Mouse (Mus musculus) adrenal gland (tissue): ENCODE measurements around the gene Cdc7.
"Not testable (repeated sequence)": the region's sequence is repeated elsewhere in the genome, so short reads cannot be mapped to it uniquely, and the experiment has no call there.

ENCODE experiments used
- intact Hi-C: fragments of 180-260 bp; cut with DNase I; formaldehyde crosslinking; loops from one replicate; pipeline ENCODE4 v1.15.1; 2025
- long read RNA-seq, 2 experiments: library from polyadenylated mRNA; unstranded; transcript quantifications; one replicate each; pipeline ENCODE4 v2.0.0; 2020; ENCODE audit warnings: borderline replicate concordance in 1 of 2; ENCODE audit not compliant: insufficient replicate concordance in 1 of 2

Cdc7 gene
- long read RNA-seq, experiment 1, partial matches to known transcripts: 5 of 7 reads
- long read RNA-seq, experiment 1, other reads (novel, unspliced or antisense): 0 of 7 reads
- long read RNA-seq, experiment 2, partial matches to known transcripts: 2 of 2 reads
- long read RNA-seq, experiment 2, other reads (novel, unspliced or antisense): 0 of 2 reads

DNA sequence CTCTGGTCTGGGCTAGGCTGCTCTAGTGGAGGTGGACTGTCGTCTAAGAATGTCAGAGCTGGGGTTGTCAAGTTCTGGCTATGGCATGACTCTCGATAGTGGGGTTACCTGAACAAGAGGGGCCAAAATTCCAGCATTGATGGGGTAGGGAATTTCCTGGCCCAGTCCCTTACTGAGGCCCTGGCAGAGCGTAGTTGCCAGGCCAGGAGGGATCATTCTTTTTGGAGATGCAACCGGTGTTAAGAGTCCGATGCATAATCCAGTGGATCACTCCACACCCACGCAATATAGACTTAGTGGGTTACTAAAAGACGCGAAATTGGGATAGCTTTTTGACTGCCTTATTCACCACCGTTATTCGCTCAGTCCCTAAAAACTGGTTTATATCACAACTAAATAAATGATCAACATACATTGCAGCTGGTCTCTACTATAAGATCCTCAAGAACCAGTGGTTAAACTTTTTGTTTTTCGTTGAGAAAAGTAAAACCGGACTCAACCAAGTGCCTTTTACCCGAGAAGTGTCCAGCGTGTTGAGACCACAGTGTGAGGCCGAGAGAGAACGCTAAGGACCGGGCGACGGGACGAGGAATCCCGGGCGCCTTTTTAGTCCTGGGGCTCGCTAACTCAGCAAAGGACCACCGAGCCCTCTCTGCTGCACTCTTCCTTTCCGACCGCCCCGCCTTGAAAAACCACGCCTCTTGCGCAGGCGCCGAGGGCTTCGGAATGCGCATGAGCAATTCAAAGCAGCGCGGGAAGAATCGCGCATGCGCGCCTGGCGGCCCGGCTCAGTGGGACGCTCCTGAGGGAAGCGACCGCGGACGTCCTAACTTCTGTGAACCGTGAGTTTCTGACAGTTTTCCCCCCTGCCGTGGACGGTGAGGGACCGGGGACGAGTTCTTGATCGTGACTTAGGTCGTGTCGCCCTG is at the start of gene Cdc7:
Gene Cdc7, plus strand, starts transcription at position 739 of the 929 bp plus-strand sequence.
- intact Hi-C loops: loop anchor here (10.0 kb wide), 1 partner anchor 109 kb away; no protein-coding TSS in a partner anchor

DNA sequence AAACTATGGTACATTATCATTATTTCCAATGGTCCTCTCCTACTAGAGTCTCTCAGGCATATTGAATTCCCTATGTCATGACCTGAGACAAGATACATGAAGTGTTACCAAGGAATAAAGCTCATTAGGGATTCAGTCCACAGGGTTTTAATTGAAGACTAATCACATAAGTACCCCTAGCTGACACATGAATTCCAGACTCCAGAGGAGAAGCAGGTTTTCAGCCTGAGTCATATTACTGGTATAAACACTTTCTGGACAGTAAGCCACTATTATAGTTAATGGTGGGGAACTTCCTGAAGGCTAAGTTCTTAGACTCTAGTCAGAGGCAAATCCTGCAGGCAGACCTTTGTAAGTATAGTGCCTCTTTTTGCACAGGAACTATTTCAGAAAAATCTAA is 44.8 kb upstream of the Cdc7 start:
- intact Hi-C loops: no loop called here

DNA sequence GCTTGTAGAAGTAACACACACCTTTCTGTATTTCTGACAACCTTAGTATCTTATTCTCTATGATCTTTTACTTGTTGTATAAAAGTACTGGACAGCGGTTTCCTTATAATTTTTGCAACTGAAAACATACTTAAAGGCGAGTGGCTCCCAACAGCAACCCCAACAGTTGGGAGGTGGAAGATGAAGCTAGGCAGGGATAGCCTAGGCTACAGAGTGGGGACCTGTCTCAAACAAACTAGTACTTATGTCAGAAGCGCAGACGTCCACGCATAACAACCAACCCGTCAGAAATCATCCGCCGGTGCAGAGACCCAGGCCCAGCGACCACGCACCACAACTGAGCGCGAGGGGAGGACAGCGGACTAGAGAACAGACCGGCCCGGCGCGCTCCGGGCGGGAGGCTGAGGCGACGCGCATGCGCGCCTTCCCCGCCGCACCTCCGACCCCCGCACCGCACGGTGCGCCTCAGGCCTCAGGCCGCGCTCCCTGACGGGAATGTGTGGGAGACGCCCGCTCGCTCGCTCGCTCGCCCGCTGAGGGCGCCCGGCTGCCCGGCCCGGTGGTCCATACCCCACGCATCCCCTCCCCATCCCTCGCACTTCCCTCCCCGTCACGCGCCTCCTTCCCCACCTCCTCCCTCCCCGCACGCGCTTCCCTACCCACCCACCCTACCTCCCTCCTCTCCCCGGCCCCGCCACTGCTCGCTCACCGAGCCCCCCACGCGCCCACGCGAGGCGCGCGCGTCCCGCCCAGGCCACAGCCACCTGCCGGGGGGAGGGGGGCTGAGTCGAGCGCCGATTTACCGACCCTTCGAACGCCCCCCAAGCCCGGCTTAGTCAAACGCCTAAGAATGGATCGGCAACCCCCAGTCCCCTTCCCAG is 38.4 kb upstream of the Cdc7 start, which contains the start of gene Hfm1:
Gene Hfm1, minus strand, starts transcription at position 834 of the 881 bp plus-strand sequence.
- intact Hi-C loops: no loop called here

DNA sequence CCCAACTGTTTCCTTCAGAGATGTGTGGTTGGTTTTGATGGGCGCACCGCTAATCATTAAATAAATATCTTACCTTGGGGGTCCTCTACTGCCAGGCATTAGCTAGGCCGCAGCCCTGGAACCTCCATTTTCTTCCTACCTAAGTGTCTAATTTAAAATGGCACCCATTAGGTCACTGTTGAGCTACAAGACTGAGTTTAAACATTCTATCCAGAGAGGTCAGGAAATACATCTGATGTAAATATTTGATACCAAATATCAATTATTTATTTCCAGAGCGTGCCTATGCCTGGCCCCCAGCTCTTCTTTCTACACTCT is 37.8 kb upstream of the Cdc7 start:
- intact Hi-C loops: no loop called here

DNA sequence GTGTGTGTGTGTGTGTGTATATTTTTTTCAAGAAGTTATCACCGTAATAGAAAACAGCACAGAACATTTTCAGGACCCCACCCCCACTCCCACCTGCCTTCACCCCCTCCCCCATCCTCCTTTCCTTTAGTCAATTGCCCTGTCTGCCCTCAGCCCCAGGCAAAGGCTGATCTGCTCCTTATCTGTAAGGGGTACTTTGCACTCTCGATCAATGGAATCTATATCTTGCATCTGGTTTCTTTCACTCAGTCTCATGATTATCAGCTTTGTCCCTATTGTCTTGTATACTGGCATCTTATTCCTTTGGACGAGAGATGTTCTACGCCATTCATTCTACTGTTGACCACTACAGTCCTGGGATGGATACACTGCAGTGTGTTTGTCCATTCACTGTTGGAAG is 36.1 kb upstream of the Cdc7 start:
- intact Hi-C loops: no loop called here

DNA sequence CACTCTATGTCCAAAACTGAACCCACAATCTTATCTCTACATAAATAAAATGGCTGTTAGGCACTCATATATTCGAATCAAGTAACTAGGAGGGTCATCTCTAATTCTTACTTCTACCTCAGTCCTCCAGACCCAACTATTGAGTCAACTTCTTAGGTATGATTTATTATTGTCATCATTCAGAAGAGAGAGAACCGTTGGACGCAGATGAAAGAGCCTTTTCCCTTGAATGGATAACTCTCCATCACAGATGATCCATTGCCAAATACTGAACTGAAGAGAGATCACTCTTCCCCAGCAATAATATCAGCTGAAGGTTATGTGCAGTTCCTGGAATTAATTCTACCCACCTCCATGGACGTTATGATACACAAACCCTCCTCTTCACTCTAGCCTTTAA is 17.8 kb upstream of the Cdc7 start:
- intact Hi-C loops: no loop called here

DNA sequence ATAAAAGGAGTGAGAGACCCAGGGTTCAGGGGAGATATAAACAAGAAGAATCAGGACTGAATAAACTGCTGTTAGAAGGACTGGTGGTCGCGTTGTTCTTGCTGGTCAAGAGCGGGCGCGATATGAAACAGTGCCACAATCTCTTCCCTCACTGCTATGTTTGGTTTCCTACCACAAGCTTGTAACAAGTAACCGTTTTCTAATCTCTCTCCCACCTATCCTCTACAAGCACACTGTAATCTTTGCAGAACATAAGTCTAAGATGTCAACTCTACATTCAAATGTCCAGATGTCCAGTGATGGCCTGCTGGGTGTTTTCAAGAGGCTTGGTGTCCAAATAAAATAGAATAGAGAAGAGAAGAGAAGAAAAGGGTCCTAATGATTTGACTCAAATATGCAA is 15.4 kb upstream of the Cdc7 start:
- intact Hi-C loops: no loop called here

DNA sequence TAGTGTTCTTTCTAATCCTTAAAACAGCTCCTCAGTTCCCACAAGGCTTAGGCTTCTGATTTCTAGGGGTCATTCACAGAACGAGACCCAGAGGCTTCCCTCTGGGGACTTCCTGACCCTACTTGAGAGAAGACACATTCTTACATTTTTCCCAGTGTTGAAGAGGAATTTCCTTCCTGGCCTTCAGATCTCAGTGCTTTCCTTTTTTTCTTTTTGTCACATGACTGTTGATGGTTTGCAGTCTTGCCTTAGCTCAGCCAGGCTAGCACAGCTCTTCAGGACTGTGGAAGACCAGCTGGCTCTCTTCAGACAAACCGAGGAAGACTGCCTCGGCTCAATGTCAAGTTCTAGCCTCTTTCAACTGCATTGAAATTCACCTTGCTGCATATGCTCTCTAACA is 7.7 kb upstream of the Cdc7 start:
- intact Hi-C loops: no loop called here

DNA sequence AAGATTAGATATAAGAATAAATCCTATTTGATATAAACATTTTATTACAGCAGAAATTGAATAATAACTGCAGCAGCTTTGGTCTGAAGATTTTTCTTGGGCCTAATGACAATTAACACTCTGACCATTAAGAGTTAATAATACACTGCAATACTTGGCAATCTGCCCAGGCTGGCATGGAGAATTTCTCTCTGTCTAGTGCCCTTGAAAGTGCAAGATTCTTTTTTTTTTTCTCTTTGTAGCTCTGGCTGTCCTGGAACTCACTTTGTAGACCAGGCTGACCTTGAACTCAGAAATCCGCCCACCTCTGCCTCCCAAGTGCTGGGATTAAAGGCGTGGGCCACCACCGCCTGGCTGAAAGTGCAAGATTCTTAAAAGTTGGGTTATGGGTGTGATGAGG is 5.1 kb upstream of the Cdc7 start:
- intact Hi-C loops: no loop called here

DNA sequence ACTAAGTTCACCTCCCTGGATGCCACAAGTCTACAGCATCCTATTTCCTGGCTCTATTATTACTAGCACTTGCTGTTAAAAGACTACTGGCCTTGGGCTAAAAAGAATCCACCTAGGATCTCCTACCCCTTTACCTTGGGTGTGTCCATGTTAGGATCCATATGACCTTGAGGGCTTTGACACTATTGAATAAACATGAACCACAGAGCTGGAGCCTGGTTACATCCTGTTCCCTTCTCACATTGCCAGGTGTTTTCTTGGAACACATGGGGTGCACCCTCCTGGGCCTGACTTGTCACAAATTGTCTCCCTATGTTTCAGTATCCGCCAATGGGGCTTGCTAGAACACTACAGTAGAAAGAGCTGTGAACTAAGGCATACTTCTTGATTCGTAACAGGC is 3.7 kb upstream of the Cdc7 start:
- intact Hi-C loops: loop anchor here (10.0 kb wide), 1 partner anchor 106 kb away; no protein-coding TSS in a partner anchor

DNA sequence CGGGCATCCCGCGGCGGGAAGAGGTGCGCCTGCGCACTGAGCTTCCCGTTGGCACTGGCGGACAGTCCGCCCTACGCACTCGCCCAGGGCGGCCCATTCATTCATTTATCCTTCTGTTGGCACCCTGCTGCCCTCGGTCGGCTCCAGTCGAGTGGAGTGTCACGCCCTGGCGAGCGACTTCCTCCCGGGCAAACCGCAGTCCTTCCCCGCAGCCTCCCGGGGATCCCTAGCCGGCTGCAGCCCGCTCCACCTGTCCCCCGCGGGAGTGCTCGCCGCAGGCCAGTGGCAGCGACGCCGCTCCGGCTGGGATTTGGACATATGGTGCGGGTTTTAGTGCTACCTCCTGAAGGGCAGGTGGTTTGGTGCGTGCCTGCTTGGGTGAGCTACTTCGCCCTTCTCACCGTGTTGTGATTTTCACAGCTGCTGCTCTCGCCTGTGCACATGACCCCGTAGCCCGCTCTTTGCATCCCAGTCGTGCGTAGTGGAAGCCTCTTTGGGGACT is 442 bp downstream of the Cdc7 start:
- intact Hi-C loops: loop anchor here (10.0 kb wide), 1 partner anchor 110 kb away; no protein-coding TSS in a partner anchor

DNA sequence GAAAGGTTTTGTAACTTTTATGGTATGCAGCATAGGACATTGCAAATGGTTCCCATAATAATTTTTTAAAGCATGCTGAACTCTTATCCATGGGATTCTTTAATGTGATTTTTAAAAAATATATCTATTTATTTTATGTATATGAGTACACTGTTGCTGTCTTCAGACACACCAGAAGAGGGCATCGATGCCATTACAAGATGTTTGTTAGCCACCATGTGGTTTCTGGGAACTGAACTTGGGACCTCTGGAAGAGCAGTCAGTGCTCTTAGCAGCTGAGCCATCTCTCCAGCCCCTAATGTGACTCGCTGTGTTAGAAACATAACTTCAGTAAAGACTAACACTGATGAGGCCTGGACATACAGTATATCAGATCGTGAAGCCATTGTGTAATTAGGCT is 2.3 kb downstream of the Cdc7 start:
- intact Hi-C loops: loop anchor here (10.0 kb wide), 1 partner anchor 112 kb away; no protein-coding TSS in a partner anchor

DNA sequence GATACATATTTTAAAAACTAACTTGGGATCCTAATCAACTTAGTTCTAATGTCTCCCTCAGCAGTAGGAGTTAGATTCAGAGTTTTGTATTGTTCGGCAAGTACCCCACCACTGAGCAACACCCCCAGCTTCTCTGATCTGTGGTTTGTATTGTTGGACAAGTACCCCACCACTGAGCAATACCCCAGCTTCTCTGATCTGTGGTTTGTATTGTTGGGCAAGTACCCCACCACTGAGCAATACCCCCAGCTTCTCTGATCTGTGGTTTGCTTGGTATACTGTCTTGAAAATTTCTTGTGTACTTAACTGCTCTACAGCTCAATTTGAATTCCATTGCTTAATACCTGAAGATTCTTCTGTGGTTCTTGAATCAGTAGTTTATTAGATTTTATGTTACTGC is 3.5 kb downstream of the Cdc7 start:
- intact Hi-C loops: loop anchor here (10.0 kb wide), 1 partner anchor 113 kb away; no protein-coding TSS in a partner anchor

DNA sequence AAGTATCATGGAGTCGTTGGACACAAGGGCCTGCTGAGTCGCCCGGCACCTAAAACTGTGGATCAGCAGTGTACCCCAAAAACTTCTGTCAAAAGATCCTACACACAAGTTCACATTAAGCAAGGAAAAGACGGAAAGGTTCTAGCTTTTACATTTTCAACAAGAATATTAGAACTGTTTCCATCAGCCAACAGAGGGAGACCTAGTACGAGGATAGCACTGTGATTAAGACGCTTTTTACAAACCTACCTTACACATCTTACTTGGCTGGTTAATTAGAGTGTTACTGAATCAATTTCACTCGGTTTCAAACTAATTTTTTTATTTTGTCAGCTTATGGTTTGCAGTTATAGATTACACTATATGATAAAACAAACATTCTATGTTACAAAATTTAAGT is 9.8 kb downstream of the Cdc7 start:
- intact Hi-C loops: no loop called here

DNA sequence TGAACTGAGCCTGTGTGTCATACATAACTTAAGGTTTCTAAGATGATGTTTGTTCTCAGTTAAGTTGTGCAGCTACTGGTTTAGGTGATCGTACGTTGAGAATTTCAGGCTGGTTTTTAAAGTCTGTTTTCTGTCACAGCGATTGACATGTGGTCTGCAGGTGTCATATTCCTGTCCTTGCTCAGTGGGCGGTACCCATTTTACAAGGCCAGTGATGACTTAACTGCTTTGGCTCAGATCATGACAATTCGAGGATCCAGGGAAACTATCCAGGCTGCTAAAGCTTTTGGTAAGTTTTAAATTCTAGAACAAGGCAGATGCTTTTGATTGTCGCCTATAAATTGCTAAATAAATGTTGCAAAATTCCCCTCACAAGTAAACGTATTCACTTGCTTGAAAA is 15.0 kb downstream of the Cdc7 start:
- intact Hi-C loops: no loop called here

DNA sequence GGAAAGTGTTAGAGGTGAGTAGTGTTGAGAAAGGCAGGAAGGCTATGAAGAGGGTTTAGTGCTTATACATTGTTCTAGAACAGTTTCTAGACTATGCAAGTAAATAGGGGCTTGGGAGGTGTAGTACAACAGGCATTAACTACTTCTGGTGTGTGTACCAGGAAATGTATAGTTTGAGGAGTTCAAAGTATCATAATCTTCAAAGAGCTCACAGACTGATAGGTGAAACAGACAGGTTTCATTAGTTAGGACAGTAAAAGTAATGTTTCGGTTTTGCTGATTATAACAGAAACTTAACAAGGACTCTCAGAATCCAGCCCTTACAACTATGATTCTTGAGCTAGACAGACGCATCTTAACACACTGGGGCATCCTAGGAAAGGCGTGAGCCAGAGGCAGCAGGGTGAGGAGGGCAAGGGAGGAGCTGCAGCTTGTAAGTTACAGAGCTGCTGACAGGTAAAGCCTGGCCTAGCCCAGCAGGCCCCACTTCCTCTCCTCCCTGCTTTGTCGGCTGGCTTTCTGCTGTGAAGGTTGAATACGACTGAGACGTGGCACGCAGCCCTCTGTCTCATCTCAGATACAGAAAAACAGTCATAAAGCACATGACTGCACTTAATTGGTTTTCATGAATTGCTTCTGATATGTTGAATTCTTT is 18.3 kb downstream of the Cdc7 start:
- intact Hi-C loops: no loop called here

DNA sequence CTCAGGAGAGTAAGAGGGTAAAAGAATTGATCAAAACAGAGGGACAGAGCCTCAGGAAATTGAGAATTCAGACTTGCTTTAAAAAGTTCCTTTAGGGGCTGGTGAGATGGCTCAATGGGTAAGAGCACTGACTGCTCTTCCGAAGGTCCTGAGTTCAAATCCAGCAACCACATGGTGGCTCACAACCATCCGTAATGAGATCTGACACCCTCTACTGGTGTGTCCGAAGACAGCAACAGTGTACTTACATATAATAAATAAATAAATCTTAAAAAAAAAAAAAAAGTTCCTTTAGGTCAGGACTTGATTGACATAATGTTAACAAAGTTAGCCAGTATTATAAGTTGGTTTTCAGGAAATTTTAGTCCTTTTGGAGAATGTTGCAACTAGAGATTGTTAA is 20.8 kb downstream of the Cdc7 start:
- intact Hi-C loops: not testable (repeated sequence)

DNA sequence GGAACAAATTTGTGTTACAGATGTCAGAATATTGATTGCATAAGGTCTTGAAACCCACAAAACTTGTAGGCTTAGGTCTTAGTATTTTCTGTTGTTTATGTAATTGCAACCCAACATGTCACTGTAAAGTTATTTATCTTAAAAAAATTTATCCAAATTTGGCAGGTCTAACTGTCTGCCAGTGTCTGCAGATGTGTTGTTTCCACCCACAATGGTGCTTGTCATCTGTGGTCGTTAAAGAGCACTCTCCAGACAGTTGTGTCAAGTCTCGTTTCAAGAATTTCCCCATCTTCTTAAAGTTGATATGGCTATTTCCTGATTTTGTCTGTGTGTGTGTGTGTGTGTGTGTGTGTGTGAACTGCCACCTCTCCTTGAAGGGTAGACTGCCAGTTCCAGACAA is 21.5 kb downstream of the Cdc7 start:
- intact Hi-C loops: no loop called here

DNA sequence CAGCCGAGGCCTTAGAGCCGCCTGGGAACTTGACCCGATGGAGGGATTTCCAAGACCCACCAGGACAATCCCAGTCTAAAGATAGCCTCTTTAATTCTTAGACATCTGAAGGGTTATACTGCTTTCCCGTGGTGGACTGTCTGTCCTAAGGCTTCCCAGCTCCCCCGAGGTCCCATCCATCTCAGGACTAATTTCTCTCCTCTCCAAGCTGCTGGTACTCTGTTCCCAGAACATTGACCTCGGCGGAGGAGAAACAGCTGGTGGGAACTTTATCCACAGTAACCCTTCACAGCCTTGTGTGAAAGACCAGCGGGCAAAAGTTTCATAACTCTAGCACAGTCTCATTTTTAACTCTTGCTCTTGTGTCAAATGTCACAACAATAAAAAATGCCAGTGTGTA is 25.1 kb downstream of the Cdc7 start:
- intact Hi-C loops: no loop called here

DNA sequence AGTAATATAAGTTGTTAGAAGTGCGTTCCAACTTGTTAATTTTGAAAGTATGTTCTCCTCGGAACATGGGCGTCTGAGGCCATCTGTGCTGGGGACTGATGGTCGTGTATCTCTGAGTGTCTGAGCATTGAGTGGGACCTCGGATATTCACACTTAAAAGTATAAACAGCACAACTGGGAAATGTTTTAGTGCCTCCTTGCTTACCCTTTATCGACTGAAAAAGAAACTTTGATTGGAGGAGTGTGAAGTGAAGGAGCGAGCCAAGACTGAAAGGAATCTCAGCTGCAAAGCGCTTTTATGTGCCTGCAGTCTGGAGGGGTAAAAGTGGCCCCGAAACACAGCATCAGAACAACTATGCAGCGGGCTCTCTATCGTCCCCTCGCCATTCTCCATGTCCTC is 25.7 kb downstream of the Cdc7 start:
- intact Hi-C loops: loop anchor here (1.0 to 10.0 kb wide), 4 partner anchors 127 to 331 kb away; partner anchors contain the start of gene Tgfbr3
